Mouse (Mus musculus): ENCODE results near the gene Bend6.
A peak's percentile ranks its signal among the peaks of the same experiment; 100 is the strongest.

The Bend6 gene

DNA sequence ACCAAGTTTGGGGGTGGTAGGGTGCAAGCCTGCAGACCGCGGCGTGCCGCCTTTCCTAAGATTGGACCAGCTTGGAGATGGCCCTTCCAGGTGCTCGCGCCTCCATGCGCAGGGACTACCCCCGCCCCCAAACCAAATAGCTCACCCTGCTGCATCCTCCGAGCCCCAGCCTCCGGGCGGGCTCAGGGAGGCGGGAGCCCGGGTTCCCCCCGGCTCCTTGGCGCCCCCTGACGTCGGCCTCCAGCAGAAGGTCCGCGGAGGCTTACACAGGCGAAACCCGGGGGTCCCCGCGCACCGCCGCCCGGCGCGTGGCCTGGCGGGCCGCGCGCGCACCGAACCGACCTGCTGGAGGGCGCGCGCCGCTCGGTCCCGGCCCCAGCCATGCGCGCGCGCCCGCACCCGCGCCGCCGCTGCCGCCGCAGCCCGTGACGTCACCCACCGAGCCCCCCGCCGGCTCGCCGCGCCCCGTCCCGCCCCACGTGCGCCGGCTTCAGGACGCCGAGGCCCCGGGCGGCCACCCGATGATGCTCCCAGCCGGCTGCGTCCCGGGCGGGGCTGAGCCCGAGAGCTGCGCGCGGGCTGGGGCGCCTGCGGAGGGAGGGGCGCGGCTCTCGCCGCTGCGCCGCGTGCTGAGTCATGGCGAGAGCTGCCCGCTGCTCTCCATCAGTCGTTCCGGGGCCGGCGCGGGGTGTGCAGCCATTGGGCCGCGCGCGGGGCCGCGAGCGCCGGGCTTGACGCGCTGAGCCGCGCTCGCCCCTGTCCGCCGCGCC is at the start of gene Bend6:
Gene Bend6 (minus strand): TSS at position 396 of the 770 bp plus-strand sequence.
- peak; percentile 42 for DNase-seq

DNA sequence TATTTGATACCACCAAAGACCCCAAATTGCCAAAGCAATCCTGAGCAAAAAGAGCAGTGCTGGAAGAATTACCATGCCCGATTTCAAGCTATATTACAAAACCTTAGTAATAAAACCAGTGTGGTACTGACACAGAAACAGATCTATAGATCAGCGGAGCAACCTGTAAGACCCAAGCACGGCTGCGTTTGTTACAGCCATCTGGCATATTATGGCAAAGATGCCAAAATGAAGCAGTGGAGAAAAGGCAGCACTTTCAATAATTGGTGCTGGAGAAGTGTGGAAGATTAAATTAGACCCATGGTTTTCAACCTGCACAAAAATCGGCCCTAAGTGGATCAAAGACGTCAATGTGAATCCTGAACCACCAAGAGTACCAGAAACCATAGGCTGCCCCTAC is 48.0 kb upstream of the Bend6 start:
- DNase-seq, result no peak

DNA sequence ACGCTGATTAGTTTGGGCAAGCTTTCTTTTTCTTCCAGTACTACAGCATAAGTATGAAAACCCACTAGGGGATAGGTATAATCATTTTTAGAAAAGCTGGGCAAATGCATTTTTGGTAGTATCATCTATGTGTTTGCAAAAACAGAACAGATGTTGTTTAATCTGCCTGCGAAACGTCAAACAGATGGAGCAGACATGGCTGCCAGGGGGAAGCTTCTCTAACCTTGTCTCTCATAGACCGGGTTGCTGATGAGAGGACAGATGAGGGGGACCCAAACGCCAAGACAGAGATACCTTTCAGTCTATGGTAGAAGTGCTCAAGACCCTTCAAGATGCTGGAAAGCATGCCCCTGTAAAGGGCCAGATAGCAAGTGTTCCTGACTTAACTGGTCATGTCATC is 40.9 kb upstream of the Bend6 start:
- DNase-seq, result no peak

DNA sequence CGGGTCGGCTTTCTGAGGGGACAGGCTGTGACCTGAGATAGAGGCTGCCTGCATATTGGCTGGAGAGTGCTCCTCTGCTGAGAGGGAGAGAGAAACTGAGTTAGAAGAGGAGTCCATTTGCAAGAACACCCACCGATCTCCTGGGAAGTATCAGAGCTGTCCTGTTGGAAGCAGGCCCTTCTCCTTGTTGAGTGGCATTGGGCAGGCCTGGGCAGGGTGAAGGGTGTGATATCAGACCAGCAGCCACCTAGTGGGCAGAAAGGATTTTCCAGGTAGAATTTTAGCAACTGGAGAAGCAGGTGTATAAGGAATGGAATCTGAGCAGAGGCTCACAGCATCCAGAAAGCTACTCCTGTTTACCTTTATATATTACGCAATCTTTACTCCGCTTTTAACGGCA is 40.2 kb upstream of the Bend6 start:
- DNase-seq, result peak; percentile 43

DNA sequence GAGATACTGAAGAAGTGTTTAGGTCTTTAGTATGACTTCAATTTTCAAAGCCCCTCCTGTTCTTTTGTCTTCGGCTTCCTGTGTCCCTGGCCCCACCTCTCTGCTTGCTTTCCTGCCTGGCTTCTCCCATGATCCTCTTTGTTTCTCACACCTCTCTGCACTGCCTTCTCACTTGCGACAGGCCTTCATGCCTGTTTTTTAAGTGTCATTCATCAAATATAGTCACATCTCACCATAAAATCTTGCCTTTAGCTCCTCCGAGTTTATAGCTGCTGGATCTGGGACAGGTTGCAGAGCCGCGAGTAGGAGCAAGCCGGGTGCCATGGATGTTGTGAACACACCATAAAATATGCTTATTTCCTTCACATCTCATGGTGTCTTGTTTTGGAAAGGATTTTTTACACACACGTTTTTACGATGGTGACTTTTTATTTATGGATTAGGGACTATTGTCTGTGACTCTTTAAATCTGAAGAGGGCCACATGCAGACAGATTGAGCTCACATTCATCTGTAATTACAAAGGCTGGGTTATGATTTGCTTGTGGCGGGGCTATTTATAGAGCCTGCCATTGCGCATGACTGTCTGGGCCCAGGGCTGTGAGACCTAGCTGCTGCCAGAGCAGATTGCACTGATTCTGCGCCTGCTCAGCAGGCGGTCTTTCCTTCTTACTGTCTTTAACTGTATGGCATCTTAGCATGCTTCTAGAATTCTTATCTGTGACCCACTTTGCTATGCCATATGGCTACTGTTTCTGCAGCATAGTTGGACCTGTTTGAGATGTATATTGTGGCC is 39.2 kb upstream of the Bend6 start:
- DNase-seq, result no peak

DNA sequence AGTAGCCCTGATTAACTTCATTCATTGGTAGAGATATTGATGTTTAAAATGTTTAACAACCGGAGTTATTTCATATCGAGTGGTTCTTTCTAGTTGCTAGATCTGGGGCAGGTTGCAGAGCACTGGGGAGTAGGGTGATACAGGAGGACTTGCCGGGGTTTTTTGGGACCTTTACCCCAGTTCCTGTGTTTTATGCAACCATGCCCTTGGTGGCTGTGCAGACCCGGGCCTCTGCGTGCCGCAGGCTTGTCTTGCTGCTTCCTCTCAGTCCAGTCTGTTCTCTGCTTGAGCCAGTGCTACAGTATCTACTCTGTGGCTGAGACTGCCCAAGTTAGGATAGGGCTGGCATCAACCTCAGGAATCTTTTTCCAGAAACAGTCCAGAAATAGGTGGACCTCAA is 38.1 kb upstream of the Bend6 start:
- DNase-seq, result no peak

DNA sequence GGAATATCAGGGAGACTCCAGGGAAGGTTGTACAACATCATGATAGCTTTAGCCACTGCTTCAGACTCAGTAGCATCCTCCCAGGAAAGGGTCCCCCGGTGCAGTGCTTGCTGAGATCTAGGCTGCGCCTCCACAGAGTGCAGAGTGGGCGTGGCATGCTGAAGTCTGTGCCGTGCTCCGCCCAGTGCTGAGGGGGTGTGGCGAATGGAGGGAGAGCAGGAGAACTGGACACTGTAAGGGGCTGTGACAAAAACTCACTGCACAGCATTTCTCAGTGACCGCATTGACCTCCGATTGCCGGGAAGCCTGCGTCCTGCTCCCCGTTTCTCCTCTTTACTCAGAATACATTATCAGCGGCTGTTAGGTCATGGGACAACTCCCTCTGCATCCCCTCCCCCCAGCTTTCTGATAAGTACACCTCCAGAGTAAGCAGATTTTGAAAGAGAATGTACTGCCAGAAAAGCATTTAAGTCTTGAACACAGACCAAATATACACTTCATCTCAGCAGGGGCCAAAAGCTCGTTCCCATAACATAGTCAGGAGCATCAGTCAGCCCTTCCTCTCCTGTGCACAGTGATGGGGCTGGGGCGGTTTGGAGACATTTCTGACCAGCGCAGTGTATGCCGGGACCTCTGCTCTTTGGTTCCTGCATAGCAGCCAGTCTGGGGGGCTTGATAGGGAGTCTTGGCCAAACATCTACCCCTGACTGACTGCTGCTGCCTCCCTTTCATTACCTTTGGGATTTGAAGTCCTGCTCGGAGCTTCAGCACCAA is 37.5 kb upstream of the Bend6 start:
- peak; percentile 74 for DNase-seq

DNA sequence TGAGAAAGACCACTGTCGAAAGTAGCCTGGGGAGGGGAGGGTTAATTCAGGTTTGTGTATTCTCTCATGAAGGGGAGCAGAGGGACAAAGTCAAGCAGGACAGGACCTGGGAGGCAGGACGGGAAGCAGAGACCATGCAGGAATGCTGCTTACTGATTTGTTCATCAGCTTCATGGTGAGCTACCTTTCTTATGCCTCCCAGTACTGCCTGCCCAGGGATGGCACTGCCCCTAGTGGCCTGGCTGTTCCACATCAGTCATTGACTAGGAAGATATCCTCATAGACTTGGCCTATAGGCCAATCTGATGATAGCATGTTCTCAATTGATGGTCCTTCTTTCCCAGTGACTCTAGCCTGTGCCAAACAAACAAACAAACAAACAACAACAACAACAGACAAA is 36.3 kb upstream of the Bend6 start:
- no peak for DNase-seq

DNA sequence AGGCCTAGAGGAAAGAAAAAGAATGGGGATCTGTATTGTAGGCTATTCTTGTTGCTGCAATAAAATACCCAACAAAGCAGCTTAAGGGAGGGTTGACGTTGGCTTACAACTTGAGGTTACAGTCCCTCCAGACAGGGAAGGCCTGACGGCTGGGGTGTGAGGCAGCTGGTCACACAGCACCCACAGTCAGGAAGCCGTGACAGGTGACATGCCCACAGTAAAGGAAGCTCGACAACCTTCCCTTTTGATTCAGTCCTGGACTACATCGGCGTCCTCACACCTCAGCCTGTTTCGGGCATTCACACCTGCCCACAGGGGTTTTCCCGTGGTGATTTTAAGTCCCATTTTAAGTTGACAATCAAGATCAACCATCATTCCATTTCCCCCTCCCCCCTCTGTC is 35.0 kb upstream of the Bend6 start:
- no peak for DNase-seq

DNA sequence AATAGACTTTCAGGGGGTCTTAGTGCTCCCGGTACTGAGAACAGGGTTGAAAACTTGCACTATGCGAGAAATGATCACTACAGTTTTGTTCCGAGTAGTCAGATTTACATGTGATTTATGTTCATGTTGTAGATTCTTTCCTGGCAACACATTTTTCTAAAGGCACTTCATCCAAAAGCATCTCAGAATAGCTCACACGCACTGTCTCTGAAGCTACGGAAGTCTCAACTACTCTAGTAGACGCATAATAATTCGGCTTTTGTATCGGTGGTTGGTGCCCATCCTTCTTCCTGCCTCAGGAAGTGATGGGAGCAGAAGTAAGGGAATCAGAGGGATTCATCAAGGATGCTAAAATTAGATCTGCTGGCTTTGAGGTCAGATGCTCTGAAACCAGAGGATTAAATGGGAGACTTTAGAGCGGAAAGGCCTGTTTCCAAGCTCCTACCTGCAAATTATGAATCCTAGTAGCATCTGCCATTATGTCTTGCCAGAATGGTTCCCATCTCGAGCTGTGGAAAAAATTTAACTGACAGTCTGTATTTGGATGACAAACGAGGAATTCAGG is 32.8 kb upstream of the Bend6 start:
- no peak for DNase-seq

DNA sequence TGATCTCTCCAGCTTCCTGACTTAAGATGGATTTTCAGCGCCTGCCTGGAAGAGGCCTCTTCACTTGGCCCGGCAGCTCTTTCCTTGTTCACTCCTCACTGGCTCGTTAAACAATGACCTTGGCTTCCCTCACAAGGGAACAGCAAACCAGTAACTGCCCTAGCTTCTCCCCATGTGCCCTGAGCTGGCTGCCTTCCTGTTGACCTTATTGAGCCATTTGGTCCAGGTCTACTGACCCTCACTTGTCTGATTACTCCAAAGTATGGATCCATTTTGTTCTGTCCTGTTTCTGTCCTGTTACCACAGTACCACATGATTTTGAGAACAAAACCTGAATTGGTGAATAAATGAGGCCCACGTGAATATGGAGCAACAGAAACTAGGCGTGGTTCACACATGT is 32.2 kb upstream of the Bend6 start:
- no peak for DNase-seq

DNA sequence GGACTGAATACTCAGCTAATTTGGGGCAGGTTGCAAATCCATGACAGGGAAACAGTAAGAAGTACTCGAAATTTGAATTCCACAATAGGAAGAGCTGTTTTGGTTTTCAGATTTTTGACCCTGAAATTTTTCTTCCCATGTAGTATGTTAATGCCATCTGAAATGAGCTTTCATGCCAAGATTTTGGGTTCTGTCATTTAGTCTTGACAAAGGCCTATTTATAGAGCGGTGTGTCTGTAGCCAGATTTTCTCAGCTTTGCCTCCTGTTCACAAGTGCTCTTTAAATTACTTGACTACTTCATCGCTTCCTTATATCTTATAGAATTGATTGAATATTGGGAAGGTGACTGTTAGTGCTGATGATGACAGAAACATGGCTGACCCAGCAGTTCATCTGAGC is 28.3 kb upstream of the Bend6 start:
- no peak for DNase-seq

DNA sequence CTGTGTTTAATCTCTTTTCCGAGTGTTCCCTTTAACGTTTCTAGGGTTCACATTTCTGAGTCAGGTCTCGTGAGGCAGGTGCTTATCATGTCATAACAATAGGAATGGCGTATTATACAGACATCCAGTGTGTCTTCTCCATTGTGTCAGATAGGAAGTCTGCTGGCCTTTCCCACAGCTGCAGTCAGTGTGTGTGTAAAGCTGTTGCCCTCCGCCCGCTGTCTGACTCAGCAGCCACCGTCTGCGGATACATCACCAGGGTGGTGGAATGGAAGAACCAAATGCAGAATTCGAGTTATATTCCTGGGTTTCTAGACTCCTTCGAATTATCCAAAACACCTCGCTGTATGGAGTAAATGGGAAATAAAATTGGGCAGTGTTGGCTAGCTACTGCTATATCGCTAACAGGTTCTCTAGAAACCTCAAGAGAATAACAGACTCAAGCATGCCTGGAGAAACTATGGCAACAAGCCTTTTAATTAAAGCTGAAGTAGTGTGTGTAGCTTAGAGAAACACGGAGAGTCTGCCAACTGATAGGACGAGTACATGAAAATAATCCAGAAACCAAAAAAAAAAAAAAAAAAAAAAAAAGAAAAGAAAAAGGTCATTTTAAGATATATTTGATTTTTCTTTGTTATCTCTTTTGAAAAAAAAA is 25.4 kb upstream of the Bend6 start:
- no peak for DNase-seq

DNA sequence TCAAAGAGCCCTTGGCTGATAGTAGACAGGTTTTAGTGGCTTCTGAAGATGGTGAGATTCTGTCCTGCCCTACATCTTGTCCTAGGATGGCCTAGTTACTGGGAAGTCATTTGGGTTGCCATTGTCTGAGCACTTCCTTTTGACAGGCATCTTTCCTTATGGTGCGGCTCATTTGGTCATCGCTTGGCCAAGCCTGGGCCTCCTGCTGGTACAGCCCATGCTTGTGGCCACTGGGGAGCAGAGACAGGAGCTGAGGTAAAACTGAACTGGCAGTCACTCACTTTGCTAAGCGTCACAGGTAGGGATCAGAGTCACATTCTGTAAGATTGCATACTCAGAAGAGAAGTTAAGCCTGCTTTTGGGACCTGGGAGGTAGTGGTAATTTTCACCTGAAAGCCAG is 24.6 kb upstream of the Bend6 start:
- no peak for DNase-seq

DNA sequence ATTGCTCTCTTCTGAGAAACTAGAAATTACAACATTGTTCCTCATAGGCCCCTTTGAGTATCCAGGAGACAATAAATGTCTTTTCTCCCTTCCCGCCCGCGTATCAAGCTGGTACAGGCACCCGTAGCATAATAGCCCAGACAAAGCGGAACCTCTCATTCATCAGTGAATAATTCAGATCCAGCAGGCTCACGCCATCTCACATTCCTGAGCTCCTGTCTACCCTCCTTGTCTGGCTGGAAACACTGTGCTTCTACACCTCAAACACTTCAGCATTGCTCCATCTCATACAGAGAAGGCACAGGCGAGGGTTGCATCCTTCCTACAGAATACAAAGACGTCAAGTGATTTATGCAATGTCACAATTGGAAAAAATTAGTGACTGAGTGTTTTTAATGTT is 24.2 kb upstream of the Bend6 start:
- DNase-seq, result no peak

DNA sequence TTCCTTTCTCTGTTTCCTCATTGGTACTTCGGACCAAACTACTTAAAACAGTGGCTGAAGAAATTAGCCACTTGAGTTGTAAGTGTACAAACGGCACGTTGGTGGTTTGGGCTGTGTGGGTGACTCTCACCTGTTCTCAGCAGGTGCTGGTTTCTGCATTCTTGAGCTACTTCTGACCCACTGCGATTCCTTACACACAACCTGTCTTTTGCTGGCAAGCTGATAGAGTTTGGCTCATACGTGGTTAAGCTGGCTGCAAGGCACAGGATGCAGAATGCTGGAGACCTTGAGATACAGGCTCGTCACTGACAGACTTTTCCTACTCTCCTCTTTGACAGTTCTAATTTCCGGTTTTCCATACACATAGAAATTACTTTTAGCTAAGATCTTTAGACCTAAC is 19.9 kb upstream of the Bend6 start:
- no peak for DNase-seq

DNA sequence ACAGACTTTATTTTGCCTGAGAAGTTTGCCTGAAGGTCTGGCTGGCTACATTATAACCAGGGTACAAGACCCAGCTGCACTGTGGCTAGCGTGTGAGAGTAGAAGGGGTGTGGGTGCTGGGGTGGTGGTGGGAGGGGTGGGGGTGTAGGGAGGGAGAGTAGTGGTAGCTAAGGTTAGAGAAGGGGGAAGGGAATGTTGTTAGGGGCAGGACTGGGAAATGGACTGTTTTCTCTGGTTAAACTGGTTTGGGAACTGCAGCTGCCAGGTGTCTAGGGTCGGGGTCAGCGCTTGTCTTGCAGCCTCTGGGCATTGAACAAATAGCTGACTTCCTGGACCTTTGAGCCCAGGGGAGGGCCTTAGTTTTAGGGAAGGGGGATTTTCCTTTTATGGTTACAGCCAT is 17.7 kb upstream of the Bend6 start:
- peak; percentile 16 for DNase-seq

DNA sequence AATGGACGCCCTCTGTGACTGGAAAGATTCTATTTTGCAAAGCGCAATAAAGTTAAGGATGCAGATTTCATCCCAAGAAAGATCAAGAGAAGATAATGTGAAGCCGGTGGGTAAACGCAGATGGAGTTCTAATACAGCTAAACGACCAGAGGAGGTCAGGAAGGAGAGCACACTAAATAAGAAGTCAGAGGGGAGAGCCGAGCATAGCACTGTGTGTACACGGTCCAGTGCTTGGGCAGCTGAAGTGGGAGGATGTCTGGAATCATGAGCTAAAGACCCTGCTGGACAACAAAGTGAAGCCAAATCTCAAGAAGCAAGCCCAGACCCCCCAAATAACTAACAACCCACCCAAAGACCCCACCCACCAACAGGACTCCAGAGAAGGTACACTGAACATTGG is 15.4 kb upstream of the Bend6 start:
- DNase-seq, result no peak

DNA sequence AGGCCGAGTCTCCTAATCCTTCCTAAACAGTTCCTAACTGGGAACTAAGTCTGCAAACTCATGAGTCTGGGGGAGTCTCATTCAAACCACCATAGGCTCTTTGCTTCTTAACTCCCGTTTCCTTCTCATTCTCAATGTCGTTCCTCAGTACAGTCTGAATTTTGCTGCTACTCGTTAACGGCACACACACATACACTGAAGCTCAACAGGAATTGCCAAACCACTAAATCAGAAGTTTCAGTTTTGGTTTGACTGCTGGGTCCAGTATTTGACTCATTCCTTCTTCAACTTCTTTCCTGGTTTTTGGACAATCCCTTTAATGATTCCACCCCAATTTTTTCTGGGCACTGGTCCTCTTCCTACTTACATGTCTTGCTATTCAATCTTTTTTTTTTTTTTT is 8.9 kb upstream of the Bend6 start:
- no peak for DNase-seq

DNA sequence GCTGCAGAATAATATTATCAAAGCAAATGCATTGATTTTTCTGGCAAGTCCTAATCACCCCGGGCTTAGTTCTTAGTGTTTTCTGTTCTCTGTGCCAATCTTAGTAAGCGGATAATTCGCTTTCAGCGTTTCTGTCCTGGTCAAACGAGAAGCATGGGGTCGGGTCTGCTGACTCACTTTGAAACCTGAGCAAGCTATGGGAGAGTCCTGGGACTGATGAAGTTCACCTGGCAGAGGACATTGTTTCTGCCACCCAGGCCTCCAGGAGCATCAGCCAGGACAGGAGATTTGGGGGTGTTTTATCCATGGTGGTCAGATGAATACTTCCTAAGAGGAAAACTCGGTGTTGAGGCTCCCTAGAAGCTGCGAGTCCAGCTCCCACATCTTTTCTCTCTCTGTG is 4.0 kb upstream of the Bend6 start:
- DNase-seq, result no peak

DNA sequence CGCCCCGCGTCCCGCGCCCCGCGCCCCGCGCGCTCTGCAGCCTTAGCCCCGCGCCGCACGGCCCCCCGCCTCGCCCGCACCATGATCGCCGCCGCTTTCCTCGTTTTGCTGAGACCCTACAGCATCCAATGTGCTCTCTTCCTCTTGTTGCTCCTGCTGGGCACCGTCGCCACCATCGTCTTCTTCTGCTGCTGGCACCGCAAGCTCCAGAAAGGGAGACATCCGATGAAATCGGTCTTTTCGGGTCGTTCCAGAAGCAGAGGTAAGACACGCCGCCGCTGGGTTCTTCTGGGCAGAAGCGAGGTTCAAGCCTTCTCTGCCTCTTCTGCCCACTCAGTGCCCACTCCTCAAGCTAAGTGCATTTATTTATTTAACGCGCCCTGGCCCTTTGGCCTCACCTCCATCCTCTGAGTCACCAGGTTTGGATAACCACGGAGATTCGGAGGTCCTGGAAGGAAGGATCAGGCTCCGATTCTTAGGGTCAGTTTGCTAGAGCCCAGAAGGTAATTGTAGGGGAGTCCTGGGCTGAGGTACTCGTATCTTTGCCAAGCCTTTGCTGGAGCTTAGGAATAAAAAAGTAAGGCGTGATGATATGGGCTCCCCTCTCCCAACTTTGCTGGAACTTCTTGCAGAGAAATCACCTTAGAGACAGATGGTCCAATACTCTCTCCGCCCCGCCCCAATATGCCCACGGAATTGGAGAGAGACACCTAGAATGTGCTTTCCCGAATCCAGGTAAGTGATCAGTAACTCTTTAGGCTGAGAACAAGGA is 761 bp upstream of the Bend6 start, which contains the start of gene Dst:
Gene Dst (plus strand): TSS at position 35 of the 772 bp plus-strand sequence.
- no peak for DNase-seq

DNA sequence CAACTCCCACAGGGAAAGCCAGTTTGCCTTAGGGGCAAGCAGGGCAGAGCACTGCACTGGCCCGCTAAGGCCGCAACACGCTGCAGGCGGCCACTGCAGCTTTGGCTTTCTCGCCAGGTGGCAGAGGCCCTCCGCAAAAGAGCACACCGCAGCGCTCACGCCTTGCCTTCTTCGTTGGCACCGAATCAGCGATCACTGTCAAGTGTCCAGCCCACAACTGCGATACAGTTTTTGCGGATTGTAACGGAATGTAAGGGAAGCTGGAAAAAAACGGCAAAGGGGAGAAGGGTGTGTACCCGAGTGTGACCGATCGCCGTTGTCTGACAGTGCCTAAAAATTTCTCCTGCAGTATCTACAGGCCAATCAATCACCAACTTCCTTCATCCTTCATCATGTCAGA is 689 bp downstream of the Bend6 start:
- DNase-seq, result no peak

All from lung, postnatal 36 days (tissue).